Mouse (Mus musculus) intestine, embryonic 16.5 days (tissue): ENCODE data around the gene Agpat3. TPM values are rescaled to one million over a fixed set of nuclear protein-coding genes. Genes with fewer than 3 reads are reported as not detected.

Experiments
- ATAC-seq: fragments of 200-750 bp; cut with Nextera tagmentation; 2 replicates; pipeline ENCODE4 v1.8.0; 2017; ENCODE audit warnings: moderate TSS enrichment, moderate library complexity
- H3K27ac ChIP-seq: fragments of 300-500 bp; sonication (generic); 2 replicates; pipeline ENCODE4 v1.5.1; 2014; ENCODE audit warnings: mild to moderate bottlenecking, low read length
- H3K27me3 ChIP-seq: fragments of 300-500 bp; sonication (generic); replicated peaks from 2 replicates; pipeline ENCODE4 v1.6.1; 2014; ENCODE audit warnings: low read length, control low read depth, mixed read lengths; ENCODE audit not compliant: control insufficient read depth, insufficient read depth
- H3K36me3 ChIP-seq: fragments of 300-500 bp; sonication (generic); 2 replicates; pipeline ENCODE4 v1.6.1; 2014; ENCODE audit warnings: low read length, control low read depth; ENCODE audit not compliant: control insufficient read depth, insufficient read depth
- H3K4me1 ChIP-seq: fragments of 300-500 bp; sonication (generic); 2 replicates; pipeline ENCODE4 v1.6.1; 2014; ENCODE audit warnings: low read length, control low read depth, mixed read lengths; ENCODE audit not compliant: control insufficient read depth, insufficient read depth
- H3K4me2 ChIP-seq: fragments of 300-500 bp; sonication (generic); 2 replicates; pipeline ENCODE4 v1.6.1; 2014; ENCODE audit warnings: low read depth, low read length, control low read depth
- H3K4me3 ChIP-seq: fragments of 300-500 bp; sonication (generic); 2 replicates; pipeline ENCODE4 v1.5.1; 2014; ENCODE audit warnings: mild to moderate bottlenecking, low read length
- H3K9ac ChIP-seq: fragments of 300-500 bp; sonication (generic); 2 replicates; pipeline ENCODE4 v1.6.1; 2014; ENCODE audit warnings: low read depth, low read length
- H3K9me3 ChIP-seq: fragments of 300-500 bp; sonication (generic); 2 replicates; pipeline ENCODE4 v1.6.1; 2016; ENCODE audit warnings: low read length, control low read depth; ENCODE audit not compliant: control insufficient read depth
- WGBS: fragments of 180-500 bp; shearing (Covaris S2); extraction: QIAGEN DNeasy Blood & Tissue Kit; methylation state at CpG from one replicate; pipeline ENCODE4 v1.1.7; 2014; 5-methylcytosine and 5-hydroxymethylcytosine counted together
- polyA plus RNA-seq: library from polyadenylated mRNA; unstranded; fragments of >200 nt; fragmentation: Nextera tagmentation; extraction: Ambion mirVana; gene quantifications from 2 replicates; pipeline ENCODE4 v1.2.1, GENCODE M21; 2015

The Agpat3 gene
- polyA plus RNA-seq, 1 experiment from 2014 or later, result 30.0 TPM

DNA sequence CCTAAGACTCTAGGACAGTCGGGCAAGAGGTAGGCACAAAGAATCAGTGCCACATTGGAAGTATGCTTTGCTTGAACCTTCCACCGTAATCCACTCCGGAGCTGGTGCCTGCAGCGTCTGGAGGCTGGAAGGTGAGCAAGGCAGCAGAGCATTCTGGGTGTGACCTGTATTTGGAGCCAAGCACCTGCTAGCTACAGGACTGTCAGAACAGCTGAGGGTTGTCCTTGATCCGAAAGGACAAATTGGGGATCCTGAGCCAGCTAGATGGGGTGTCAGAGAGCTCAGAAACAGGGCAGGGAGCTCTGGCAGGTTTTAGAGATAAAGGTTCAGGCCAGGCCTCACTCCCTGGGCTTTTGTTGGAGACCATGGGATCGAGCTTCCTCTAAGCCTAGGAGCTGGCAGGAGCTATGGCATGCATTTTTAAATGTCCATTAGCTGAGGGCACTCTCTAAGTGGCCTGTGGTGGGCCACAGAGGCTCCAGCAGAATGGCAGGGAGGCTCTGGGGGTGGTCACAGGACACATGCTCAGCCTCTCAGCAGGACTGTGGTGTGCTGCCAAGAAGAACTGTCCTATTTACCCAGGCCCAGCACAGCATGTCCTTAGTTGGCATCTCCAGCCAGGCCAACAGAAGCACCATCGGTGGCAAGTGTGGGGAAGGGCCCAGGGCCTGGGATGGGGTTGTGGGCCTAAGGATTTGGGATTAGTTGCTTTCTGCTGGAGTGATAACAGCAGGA, 91.2 kb downstream of the Agpat3 start:
- Histone ChIP-seq H3K27me3 (no peaks in the 10 kb centered on the region), H3K9me3 (no peaks in the 10 kb centered on the region), H3K9ac (no peak overlapping the region), H3K36me3 (no peaks in the 10 kb centered on the region), H3K4me3 (no peak overlapping the region), H3K4me2 (no peak overlapping the region), H3K27ac (no peak overlapping the region), H3K4me1 (no peaks in the 10 kb centered on the region)
- 73% methylated on average over 7 of the region's 7 CpGs for WGBS
- ATAC-seq, result no peak

DNA sequence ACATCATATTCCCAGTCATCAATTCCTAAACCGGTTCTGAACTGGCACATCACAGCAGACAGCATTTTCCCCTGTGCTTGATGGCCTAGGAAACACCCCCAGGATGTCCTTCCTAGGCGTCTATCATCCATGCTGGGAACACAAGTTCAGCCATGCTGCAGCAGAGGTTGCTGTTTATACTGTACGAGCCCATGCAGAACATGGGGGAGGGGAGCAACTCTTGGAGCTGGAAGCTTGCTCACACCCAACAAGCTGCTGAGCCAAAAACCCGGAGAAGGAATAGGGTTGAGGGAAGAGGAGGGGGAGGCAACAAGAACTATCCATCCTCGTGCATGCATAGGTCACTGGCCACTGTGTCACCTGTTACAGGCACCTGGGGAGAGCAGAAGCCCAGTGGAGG, 92.0 kb downstream of the Agpat3 start:
- Histone ChIP-seq H3K9ac (no peak overlapping the region), H3K36me3 (no peaks in the 10 kb centered on the region), H3K4me3 (no peak overlapping the region), H3K9me3 (no peaks in the 10 kb centered on the region), H3K27me3 (no peaks in the 10 kb centered on the region), H3K27ac (no peak overlapping the region), H3K4me2 (no peak overlapping the region), H3K4me1 (no peaks in the 10 kb centered on the region)
- no peak for ATAC-seq
- 25% methylated on average over 5 of the region's 5 CpGs for WGBS

DNA sequence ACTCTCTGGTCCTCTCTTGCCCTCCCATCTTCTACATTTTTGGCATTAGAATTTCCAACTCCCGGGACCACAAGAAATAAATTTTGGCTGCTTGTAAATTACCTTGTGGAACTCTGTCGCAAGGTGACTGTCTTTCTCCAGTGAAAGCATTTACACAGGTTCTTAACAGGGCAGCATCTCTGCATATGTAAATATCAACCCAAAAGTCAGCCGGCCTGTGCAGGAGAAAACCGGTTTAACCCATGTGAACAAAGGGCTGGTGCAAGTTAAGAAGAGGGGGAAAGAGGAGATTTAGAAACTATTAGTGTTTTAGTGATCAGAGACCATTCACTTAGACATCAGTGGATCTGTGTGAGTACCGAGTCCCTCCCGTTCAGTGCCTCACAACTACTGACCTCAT, 92.6 kb downstream of the Agpat3 start:
- Histone ChIP-seq H3K27ac (no peak overlapping the region), H3K9ac (no peak overlapping the region), H3K36me3 (no peaks in the 10 kb centered on the region), H3K9me3 (no peaks in the 10 kb centered on the region), H3K4me1 (no peaks in the 10 kb centered on the region), H3K4me2 (no peak overlapping the region), H3K27me3 (no peaks in the 10 kb centered on the region), H3K4me3 (no peak overlapping the region)
- no peak for ATAC-seq
- WGBS, result 53% methylated on average over 6 of the region's 6 CpGs

DNA sequence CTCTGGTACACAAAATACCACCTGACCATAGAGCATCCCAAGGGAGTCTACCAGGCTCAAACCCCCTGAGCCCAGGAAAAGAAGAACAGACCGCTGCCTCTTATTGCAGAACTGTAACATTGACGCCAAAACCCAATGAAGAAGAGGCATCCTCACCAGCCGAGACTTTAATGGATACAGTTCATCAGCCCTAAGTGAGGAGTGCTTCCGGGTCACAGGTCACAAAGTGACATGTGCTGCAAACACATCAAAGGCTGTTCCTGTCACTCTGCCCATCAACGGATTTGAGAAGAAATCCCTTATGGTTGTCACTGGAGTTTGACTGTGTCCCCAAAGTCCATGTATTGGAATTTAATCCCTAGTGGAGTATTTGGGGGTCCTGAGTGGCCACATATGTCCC, 93.1 kb downstream of the Agpat3 start:
- no peak for ATAC-seq
- WGBS, result 81% methylated on average over 5 of the region's 5 CpGs
- no peaks in the 10 kb centered on the region for H3K4me1 ChIP-seq

DNA sequence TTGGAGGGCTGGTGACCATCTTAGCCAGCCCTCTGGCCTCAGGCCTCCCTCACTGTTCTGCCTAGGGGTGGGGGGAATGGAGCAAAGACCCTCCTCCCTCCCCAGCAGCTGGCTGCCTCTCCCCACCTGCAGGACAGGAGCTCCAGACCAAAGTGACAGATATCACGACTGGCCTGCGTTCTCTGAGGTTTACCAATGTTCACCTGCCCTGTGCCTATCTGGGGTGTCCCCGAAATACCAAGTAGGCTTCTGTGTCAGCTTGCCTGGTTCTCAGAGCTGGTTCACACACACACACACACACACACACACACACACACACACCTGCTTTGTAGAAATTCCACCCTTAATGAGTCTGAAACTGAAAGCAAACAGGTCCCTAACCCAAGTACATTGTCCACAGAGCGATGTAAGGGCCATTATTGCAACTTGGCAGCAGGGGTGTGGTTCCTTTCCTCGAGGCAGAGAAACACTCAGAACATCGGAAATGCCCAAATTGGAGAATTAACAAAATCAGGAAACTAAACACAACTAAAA, 94.1 kb downstream of the Agpat3 start:
- no peaks in the 10 kb centered on the region for H3K9me3 ChIP-seq
- H3K27ac ChIP-seq, result no peak overlapping the region
- H3K4me1 ChIP-seq, result no peaks in the 10 kb centered on the region
- no peaks in the 10 kb centered on the region for H3K27me3 ChIP-seq
- no peak overlapping the region for H3K9ac ChIP-seq
- WGBS, result 71% methylated on average over 6 of the region's 6 CpGs
- ATAC-seq, result 0 out of 2 replicates have a peak, but pooled peaks have one; percentile 34
- H3K36me3 ChIP-seq, result no peaks in the 10 kb centered on the region
- no peak overlapping the region for H3K4me3 ChIP-seq
- no peak overlapping the region for H3K4me2 ChIP-seq

More for the DNA sequence above, 93.1 kb downstream of the Agpat3 start:
- Histone ChIP-seq H3K27me3 (no peaks in the 10 kb centered on the region), H3K4me2 (no peak overlapping the region), H3K9ac (no peak overlapping the region), H3K27ac (no peak overlapping the region), H3K4me3 (no peak overlapping the region), H3K36me3 (no peaks in the 10 kb centered on the region), H3K9me3 (no peaks in the 10 kb centered on the region)

DNA sequence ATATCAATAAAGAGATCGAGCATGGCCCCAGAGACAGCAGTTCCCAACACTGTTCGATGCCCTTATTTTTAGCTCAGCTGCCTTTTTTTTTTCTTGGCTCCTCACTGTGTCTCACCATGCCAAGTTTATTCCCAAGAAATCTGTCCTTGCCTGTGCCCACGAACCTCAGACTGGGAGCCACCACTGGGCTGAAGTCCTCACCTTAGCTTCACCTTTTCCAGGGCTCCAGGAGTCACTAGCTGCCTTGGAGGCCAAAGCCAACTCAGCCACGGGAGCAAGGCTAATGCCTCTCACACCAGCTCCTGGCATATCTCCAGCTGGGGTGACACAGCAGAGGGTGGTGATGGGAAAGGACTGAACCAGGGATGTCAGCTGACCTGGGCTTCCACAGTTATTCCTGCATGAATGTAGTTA, 96.6 kb downstream of the Agpat3 start:
- no peaks in the 10 kb centered on the region for H3K9me3 ChIP-seq
- H3K27ac ChIP-seq, result no peak overlapping the region
- H3K9ac ChIP-seq, result no peak overlapping the region
- 70% methylated on average over 4 of the region's 4 CpGs for WGBS
- no peak overlapping the region for H3K4me3 ChIP-seq
- H3K4me1 ChIP-seq, result no peaks in the 10 kb centered on the region
- H3K27me3 ChIP-seq, result no peaks in the 10 kb centered on the region
- no peak overlapping the region for H3K4me2 ChIP-seq
- no peaks in the 10 kb centered on the region for H3K36me3 ChIP-seq
- no peak for ATAC-seq

DNA sequence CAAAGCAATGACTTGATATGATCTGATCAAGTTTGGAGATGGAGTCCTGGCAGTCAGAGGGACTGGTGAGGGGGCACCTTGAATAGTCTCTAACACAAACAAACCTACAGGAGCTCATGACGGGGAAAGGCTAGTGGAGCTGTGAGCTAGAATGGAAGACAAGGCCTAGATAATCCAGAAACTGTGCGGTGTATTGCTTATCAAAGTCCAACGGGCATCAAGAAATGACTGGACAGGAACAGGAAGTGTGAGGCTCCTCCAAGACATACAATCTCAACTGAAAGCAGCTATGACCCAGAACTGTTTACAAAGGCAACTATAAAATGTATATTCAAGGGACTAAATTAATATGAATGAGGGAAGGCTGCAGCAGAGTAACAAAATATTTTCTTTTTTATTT, 105.1 kb downstream of the Agpat3 start:
- H3K27ac ChIP-seq, result 0 out of 2 replicates have a peak overlapping the region, but pooled peaks have one; percentile 24
- no peak for ATAC-seq
- H3K4me3 ChIP-seq, result no peak overlapping the region
- no peak overlapping the region for H3K9ac ChIP-seq
- 63% methylated on average over 3 of the region's 3 CpGs for WGBS
- H3K4me2 ChIP-seq, result no peak overlapping the region
- no peaks in the 10 kb centered on the region for H3K9me3 ChIP-seq
- no peaks in the 10 kb centered on the region for H3K36me3 ChIP-seq
- H3K27me3 ChIP-seq, result no peaks in the 10 kb centered on the region
- peaks cover 17% of the 10 kb centered on the region for H3K4me1 ChIP-seq

DNA sequence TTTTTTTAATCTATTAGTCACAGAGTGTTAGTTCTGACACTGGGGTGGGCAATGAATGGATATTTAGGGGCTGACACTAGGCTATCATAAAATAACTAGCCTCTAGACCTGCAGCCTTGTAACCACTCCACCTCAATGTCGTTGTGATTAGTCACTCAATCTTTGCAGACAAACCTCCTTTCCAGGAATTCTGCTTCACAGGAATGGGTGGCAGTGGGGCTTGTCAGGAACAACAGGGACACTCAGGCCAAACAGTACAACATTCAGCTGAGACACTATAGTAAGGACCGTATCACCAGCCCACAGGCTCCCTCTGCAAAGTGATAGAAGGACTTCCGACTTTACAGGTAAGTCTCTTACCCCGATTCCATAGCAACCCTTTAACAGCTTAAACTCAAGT, 105.6 kb downstream of the Agpat3 start:
- H3K4me3 ChIP-seq, result no peak overlapping the region
- ATAC-seq, result no peak
- H3K27ac ChIP-seq, result no peak overlapping the region
- WGBS, result 84% methylated on average over 4 of the region's 4 CpGs
- no peaks in the 10 kb centered on the region for H3K27me3 ChIP-seq
- H3K4me2 ChIP-seq, result no peak overlapping the region
- H3K9me3 ChIP-seq, result no peaks in the 10 kb centered on the region
- H3K9ac ChIP-seq, result no peak overlapping the region
- H3K4me1 ChIP-seq, result peaks cover 17% of the 10 kb centered on the region
- no peaks in the 10 kb centered on the region for H3K36me3 ChIP-seq

DNA sequence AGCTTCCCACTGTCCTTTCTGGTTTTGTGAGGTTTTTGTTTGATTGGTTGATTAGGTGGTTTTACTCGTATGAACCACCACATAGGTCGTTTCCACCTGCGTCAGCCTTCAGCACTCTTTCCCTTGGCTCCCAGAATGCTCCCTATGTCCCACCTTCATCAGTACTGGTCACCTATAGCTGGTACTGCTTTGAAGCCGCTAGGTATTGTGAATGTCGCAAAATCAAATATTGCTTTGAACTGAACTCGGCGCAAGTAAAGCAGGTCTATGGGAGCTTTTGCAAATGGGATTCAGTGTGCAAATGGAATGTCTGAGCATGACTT, 107.1 kb downstream of the Agpat3 start:
- peak overlapping the region; percentile 84 for H3K9ac ChIP-seq
- peak overlapping the region; percentile 89 for H3K4me3 ChIP-seq
- no peaks in the 10 kb centered on the region for H3K36me3 ChIP-seq
- 17% methylated on average over 7 of the region's 7 CpGs for WGBS
- H3K27ac ChIP-seq, result 0 out of 2 replicates have a peak overlapping the region, but pooled peaks have one; percentile 47
- no peak for ATAC-seq
- peak overlapping the region; percentile 96 for H3K4me2 ChIP-seq
- no peaks in the 10 kb centered on the region for H3K9me3 ChIP-seq
- H3K4me1 ChIP-seq, result peaks cover 17% of the 10 kb centered on the region
- H3K27me3 ChIP-seq, result no peaks in the 10 kb centered on the region
